In genomic region chr10:93267509-93267908, GRCm38 (mm10) we compare ENCODE assay signal across 18 mouse cellular contexts. TPM values are rescaled to one million over a fixed set of nuclear protein-coding genes. Genes with fewer than 3 reads are reported as not detected.
DNase-seq lines count a peak whose midpoint lies in the region; TF ChIP-seq lines count a peak whose summit lies in the region.
"Had no signal": no experiment of that assay in that cellular context is flagged by ENCODE, and none has a peak within 500 bp of the region (broad histone marks: within the 10 kb centered on the region; RNA-seq: fewer than 3 reads in every experiment).

No protein-coding gene starts in this region.

- TF ChIP-seq POLR2A in heart, adult 2 months (IDR thresholded peaks at IDR 0.05; ENCODE audit: insufficient read depth, low read depth, low read length) = no peak
- TF ChIP-seq POLR2A in bone marrow macrophage, adult 2 months (IDR thresholded peaks at IDR 0.05; ENCODE audit: borderline replicate concordance, low read depth, low read length) = no peak

- no peak for TF ChIP-seq EP300 in heart, adult 2 months (IDR thresholded peaks at IDR 0.05; ENCODE audit: insufficient read depth, low read depth, low read length)

- intact Hi-C loops in heart, adult 2 months (cut with DNase I) = no loop called here

- 0 out of 2 replicates have a peak overlapping the region, but pooled peaks have one; percentile 7 for H3K27ac ChIP-seq in heart, adult 2 months
- peak overlapping the region; percentile 96 for H3K27ac ChIP-seq in bone marrow macrophage, adult 2 months (ENCODE audit: insufficient read depth, low read depth, low read length)
- H3K27ac ChIP-seq: forebrain, embryonic 10.5 days; forebrain, embryonic 13.5 days; hindbrain, embryonic 12.5 days; hindbrain, embryonic 15.5 days had no signal

- no peaks in the 10 kb centered on the region for H3K27me3 ChIP-seq in heart, adult 2 months (ENCODE audit: control insufficient read depth, insufficient read depth, low read length)
- H3K27me3 ChIP-seq: CH12.LX; forebrain, embryonic 13.5 days; hindbrain, embryonic 12.5 days; hindbrain, embryonic 15.5 days had no signal

- 64% methylated on average over 5 of the region's 5 CpGs for WGBS in heart, adult 2 months

- TF ChIP-seq CTCF in heart, adult 2 months (IDR thresholded peaks at IDR 0.05) = no peak
- no peak for TF ChIP-seq CTCF in bone marrow macrophage, adult 2 months (IDR thresholded peaks at IDR 0.05; ENCODE audit: low read depth, low read length)

- H3K9ac ChIP-seq in heart, adult 2 months (ENCODE audit: low read depth, low read length) = no peak overlapping the region
- H3K9ac ChIP-seq: forebrain, embryonic 13.5 days; hindbrain, embryonic 12.5 days; hindbrain, embryonic 15.5 days had no signal

- H3K79me2 ChIP-seq in heart, adult 2 months (replicated peaks; ENCODE audit: control insufficient read depth, insufficient read depth, low read length) = 0 out of 2 replicates have a peak, but pooled peaks cover 1% of the 10 kb centered on the region

- peak; percentile 57 for DNase-seq in cerebellum, adult 9-10 months
- no peak for DNase-seq in cerebellum, adult 11-12 months
- DNase-seq in heart, adult 2 months = no peak
- no peak for DNase-seq in heart, adult 11 months
- DNase-seq in Muller cell, postnatal 12 days (ENCODE audit: inconsistent ontology term) = no peak
- DNase-seq: adrenal gland, adult 2 months; adrenal gland, postnatal 25 days; B cell, adult 2 months; cerebellum, adult 9-11 months; gastrocnemius, postnatal 25 days; kidney, adult 2 months had no signal

- H3K36me3 ChIP-seq in heart, adult 2 months (ENCODE audit: control insufficient read depth, insufficient read depth, low read length) = peaks cover 21% of the 10 kb centered on the region
- H3K36me3 ChIP-seq: hindbrain, embryonic 15.5 days had no signal

- no peak overlapping the region for H3K4me3 ChIP-seq in heart, adult 2 months
- H3K4me3 ChIP-seq in bone marrow macrophage, adult 2 months (ENCODE audit: insufficient read depth, low read length) = no peak overlapping the region
- H3K4me3 ChIP-seq: forebrain, embryonic 10.5 days; forebrain, embryonic 13.5 days; hindbrain, embryonic 12.5 days; hindbrain, embryonic 15.5 days had no signal

- H3K4me1 ChIP-seq in heart, adult 2 months (ENCODE audit: control insufficient read depth, insufficient read depth, low read length) = peaks cover 21% of the 10 kb centered on the region
- peaks cover 90% of the 10 kb centered on the region for H3K4me1 ChIP-seq in bone marrow macrophage, adult 2 months (ENCODE audit: control insufficient read depth, insufficient read depth, low read length)

RNA-seq across cellular contexts. Expression of gene Elk3, which starts 43.4 kb away (rescaled TPM):
- 10 to 100 TPM; 33.8 to 39.4 TPM for total RNA-seq in heart, adult 2 months (2021)
- polyA plus RNA-seq in heart, adult 2 months (2012; rRNA removed) = 31.9 and 32.1 TPM in 2 replicates
- 57.2 and 65.1 TPM in 2 replicates for polyA plus RNA-seq in bone marrow macrophage, adult 2 months (2012; ENCODE audit: insufficient read depth, insufficient read length, missing spikeins)
- polyA plus RNA-seq: G1E had no signal
